Mouse (Mus musculus) heart, adult 2 months (tissue): ENCODE measurements at regions not wholly inside any gene's neighbourhood (a gene's known extent, or its start where the extent isn't known, plus 50 kb on each side); places are given as distances from the start of the nearest gene placed in this dataset.

Source experiments
- CTCF ChIP-seq: fragments of 200-600 bp; IDR thresholded peaks from 2 replicates; pipeline ENCODE4 v1.8.1; 2022; ENCODE audit warnings: antibody characterized with exemption, mild to moderate bottlenecking, moderate library complexity
- EP300 ChIP-seq: fragments of 200-500 bp; IDR thresholded peaks from 2 replicates; pipeline ENCODE4 v1.6.1; 2011; ENCODE audit warnings: low read depth, low read length, control low read depth; ENCODE audit not compliant: insufficient read depth
- POLR2A ChIP-seq: fragments of 200-500 bp; IDR thresholded peaks from 2 replicates; pipeline ENCODE4 v1.6.1; 2011; ENCODE audit warnings: mild to moderate bottlenecking, low read depth, low read length, control low read depth; ENCODE audit not compliant: insufficient read depth

DNA sequence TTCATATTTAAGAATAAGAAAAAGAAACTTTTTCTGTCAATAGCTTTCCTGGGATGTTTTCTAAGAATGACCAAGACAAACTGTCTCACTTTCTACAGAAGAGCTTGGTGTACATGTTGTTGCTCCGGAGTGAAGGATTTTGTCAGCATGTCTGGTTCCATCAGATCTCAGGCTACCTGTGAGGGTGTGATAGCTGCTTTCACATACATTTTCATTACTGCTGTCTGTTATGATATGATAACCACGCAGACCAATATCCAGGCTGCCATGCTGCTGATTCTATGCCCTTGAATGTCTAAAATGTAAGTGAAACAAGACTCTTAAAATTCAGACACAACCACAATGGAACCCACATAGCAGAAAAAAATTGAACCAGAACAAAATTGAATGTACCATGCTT lies 1036.6 kb upstream of the Lcorl start:
- no peak for TF ChIP-seq POLR2A
- no peak for TF ChIP-seq CTCF
- TF ChIP-seq EP300, result no peak
